Mouse (Mus musculus) MEL (cell line): ENCODE results near the gene Rabgap1l.

ENCODE experiments used
- CHD1 ChIP-seq: IDR thresholded peaks from 2 replicates; pipeline ENCODE4 v1.6.1; 2012; ENCODE audit warnings: low read depth, mild to moderate bottlenecking, inconsistent platforms, low read length, improper control_type of control experiment
- CTCF ChIP-seq, 3 experiments: IDR thresholded peaks in 2 of 3; conservative IDR thresholded peaks in 1 of 3; 2 replicates each; pipeline ENCODE4 v1.5.1; 2011 to 2012; ENCODE audit warnings: low read length in 3 of 3, low read depth in 2 of 3, mild to moderate bottlenecking in 2 of 3, improper control_type of control experiment in 1 of 3, inconsistent platforms in 1 of 3, mixed read lengths in 1 of 3, moderate library complexity in 1 of 3; ENCODE audit not compliant: control insufficient read depth in 1 of 3, insufficient read depth in 1 of 3, poor library complexity in 1 of 3, severe bottlenecking in 1 of 3
- ELF1 ChIP-seq: IDR thresholded peaks from 2 replicates; pipeline ENCODE4 v1.6.1; 2014; ENCODE audit warnings: low read depth, mild to moderate bottlenecking, inconsistent platforms, low read length, improper control_type of control experiment, moderate library complexity
- EP300 ChIP-seq, 2 experiments: IDR thresholded peaks; 2 replicates each; pipeline ENCODE4 v1.6.1; 2011; ENCODE audit warnings: improper control_type of control experiment in 2 of 2, low read length in 2 of 2, low read depth in 1 of 2, mild to moderate bottlenecking in 1 of 2
- ETS1 ChIP-seq: IDR thresholded peaks from 2 replicates; pipeline ENCODE4 v1.6.1; 2012; ENCODE audit warnings: low read depth, mild to moderate bottlenecking, inconsistent platforms, low read length, improper control_type of control experiment, moderate library complexity
- MAFK ChIP-seq: IDR thresholded peaks from 2 replicates; pipeline ENCODE4 v1.6.1; 2011; ENCODE audit warnings: low read depth, mild to moderate bottlenecking, low read length, improper control_type of control experiment, borderline replicate concordance
- MEF2A ChIP-seq: IDR thresholded peaks from 2 replicates; pipeline ENCODE4 v1.6.1; 2014; ENCODE audit warnings: low read depth, mild to moderate bottlenecking, inconsistent platforms, low read length, improper control_type of control experiment; ENCODE audit not compliant: poor library complexity, insufficient replicate concordance, severe bottlenecking; ENCODE audit errors: extremely low read depth
- MYC ChIP-seq: IDR thresholded peaks from 2 replicates; pipeline ENCODE4 v1.6.1; 2011; ENCODE audit warnings: low read depth, mild to moderate bottlenecking, low read length, improper control_type of control experiment, moderate library complexity
- NELFE ChIP-seq: IDR thresholded peaks from 2 replicates; pipeline ENCODE4 v1.6.1; 2011; ENCODE audit warnings: low read depth, low read length, improper control_type of control experiment
- POLR2A ChIP-seq, 2 experiments: IDR thresholded peaks; 2 replicates each; pipeline ENCODE4 v1.6.1; 2011 to 2012; ENCODE audit warnings: low read length in 2 of 2, mild to moderate bottlenecking in 2 of 2, control low read depth in 1 of 2, improper control_type of control experiment in 1 of 2, low read depth in 1 of 2, moderate library complexity in 1 of 2; ENCODE audit not compliant: control insufficient read depth in 1 of 2, insufficient read depth in 1 of 2, poor library complexity in 1 of 2
- POLR2AphosphoS2 ChIP-seq: IDR thresholded peaks from 2 replicates; pipeline ENCODE4 v1.6.1; 2011; ENCODE audit warnings: low read length, improper control_type of control experiment

DNA sequence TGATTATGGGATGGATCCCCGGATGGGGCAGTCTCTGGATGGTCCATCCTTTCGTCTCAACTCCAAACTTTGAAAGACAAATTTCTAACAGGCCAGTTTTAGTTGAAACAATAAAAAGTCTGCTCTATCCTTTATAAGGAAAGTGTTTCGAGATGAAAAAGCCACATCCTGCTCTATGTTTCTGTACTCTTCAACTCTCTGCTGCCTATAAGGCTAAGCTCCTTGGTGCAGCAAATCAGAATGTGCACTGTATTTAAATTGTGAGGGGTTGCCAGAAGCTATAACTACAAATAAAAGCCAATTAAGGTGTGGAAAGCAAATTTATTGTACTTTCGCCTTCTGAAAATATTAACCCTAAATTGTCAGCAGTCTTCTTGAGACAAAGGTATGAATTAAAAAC lies 198.9 kb downstream of the Rabgap1l start:
- TF ChIP-seq MAFK: no peak
- TF ChIP-seq CHD1: no peak
- TF ChIP-seq NELFE: no peak
- TF ChIP-seq POLR2A (IDR thresholded peaks at IDR 0.05; ENCODE audit: control insufficient read depth in 1 of 2, insufficient read depth in 1 of 2, low read depth in 1 of 2, low read length in 2 of 2, poor library complexity in 1 of 2): no peak
- no peak for TF ChIP-seq CTCF (IDR thresholded peaks at IDR 0.05 in 2 of 3, conservative IDR thresholded peaks at IDR 0.05 in 1 of 3; ENCODE audit: control insufficient read depth in 1 of 3, insufficient read depth in 1 of 3, low read depth in 2 of 3, low read length in 3 of 3, poor library complexity in 1 of 3, severe bottlenecking in 1 of 3)
- TF ChIP-seq ELF1: no peak
- TF ChIP-seq MYC: no peak
- no peak for TF ChIP-seq POLR2AphosphoS2
- no peak for TF ChIP-seq ETS1
- TF ChIP-seq EP300 (IDR thresholded peaks at IDR 0.05; ENCODE audit: low read depth in 1 of 2, low read length in 2 of 2): no peak
- no peak for TF ChIP-seq MEF2A
